Mouse (Mus musculus) cerebellum, postnatal 36 days (tissue): ENCODE measurements around the gene Cldn34d.

Experiments used
- DNase-seq, 2 experiments: peaks; one replicate each; pipeline ENCODE4 v3.0.0; 2021 to 2022; ENCODE audit warnings: mixed read lengths in 2 of 2

The Cldn34d gene

GRCm38 (mm10) chrX:76602824-76603223 lies at the start of gene Cldn34d:
Gene Cldn34d, minus strand, starts transcription at chrX:76602924.
- DNase-seq, result no peak

- peak; percentile 1 to 2 for DNase-seq
Measured at GRCm38 (mm10) chrX:76598459-76599206, 4.1 kb downstream of the Cldn34d start.
